Mouse (Mus musculus) layer of hippocampus, adult 18-20 months (tissue): ENCODE results near the gene Large2. TPM values are rescaled to one million over a fixed set of nuclear protein-coding genes. Genes with fewer than 3 reads are reported as not detected.

Experiments used
- DNase-seq, 2 experiments: peaks; one replicate each; pipeline ENCODE4 v3.0.0; 2022; ENCODE audit warnings: low spot score in 2 of 2
- total RNA-seq, 2 experiments: library from RNA; stranded (reverse); gene quantifications; 2 replicates each; pipeline ENCODE4 v1.2.3; 2021

The Large2 gene
- total RNA-seq, 2 experiments from 2014 or later, result 0.20 to 0.86 TPM

GRCm38 (mm10) chr2:92372767-92373436, 1.8 kb downstream of the Large2 start:
- DNase-seq, result no peak

DNA sequence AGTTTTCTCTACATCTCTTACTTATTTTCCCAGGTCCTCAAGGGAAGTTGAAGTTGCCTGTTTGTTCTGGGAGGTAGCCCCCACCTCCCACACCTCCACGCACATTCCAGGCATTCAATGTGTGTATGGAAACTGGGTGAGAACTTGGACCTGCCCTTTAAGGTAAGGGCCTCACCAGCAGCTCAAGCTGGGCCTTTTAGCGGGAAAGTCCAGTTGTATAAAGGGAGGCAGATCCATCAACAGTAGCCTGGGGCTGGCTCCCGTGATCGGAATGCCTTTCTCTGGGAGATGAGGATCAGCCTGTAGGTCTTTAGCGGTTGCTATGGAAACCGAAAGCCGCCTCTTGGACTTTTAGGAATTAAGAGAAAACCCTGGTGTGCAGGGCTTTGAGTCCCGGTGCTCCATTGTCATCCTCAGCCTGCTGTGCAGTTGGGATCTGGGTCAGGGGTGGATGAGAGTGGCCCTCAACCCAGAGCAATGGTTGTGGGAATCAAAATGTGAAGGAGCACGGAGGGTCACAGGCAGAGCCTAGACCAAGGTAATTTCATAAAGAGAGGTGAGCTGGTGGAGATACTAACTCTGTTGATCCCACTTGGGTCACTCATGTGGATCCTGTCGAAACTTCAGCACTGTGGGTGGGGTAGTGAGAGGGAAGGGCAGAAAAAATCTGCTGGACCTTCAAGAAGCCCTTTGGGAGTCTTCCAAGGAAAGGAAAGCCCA, 2.5 kb downstream of the Large2 start:
- no peak for DNase-seq

GRCm38 (mm10) chr2:92370821-92371805, 3.6 kb downstream of the Large2 start:
- DNase-seq, result no peak

DNA sequence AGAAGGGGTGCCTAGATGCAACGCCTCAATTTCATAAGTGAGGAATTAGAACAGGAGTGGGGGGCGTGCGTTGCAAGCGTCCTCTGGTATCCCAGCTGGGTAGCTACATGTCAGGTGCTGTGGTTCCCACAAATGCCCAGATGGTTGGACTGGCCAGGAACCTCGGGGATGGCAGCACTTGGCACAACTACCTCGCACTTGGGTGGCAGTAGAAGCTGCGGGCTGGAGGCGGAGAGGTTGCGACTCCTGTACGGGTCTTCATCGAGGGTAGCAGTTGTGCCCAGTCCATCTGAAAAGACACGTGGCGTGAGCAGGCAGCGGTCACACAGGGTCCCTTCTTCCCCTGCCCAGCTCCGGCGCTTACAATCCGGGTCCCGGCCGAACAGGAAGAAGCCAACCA, 4.3 kb downstream of the Large2 start:
- no peak for DNase-seq

- no peak for DNase-seq
These were observed 7.2 kb downstream of the Large2 start for GRCm38 (mm10) chr2:92367383-92368029.

DNA sequence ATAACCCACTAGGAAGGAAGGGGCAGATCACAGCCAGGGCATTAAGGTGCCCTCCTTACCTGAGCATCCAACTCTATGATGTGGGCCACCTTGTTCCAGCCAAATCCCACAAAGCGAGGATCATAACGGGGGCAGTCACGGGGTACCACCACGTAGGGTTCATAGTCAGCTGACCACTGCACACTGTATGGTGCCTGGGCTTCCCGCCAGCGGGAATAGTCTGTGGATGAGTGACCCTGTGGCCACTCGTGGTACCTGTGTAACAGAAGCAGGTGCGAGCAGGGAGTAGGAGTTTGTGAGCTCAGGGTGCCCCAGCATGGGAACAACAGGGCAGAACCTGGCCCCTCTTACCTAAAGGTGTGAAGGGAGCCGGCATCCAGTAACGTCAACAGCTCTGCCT, 9.1 kb downstream of the Large2 start:
- no peak for DNase-seq

DNA sequence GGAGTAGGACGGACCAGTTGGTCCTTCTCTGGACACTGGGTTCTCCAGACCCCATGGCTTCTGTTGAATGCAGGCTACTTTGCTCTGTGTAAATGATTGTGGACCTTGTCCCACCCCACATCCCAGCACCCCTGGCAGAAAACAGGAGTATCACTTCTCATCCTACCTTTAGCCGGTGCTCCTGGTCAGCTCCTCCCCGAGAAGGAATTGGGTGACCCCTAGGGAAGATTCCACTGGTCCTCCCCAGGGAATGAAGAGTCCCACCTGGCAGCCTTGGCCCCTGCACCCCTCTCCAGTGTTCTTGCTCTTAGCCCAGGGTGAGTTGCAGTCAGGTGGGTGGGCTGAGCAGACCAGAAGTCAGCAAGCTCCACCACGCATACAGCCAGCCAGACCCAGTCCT, 10.6 kb downstream of the Large2 start:
- no peak for DNase-seq

GRCm38 (mm10) chr2:92362571-92363228, 12.0 kb downstream of the Large2 start:
- DNase-seq, result no peak

GRCm38 (mm10) chr2:92361795-92362194, 12.9 kb downstream of the Large2 start:
- DNase-seq, result no peak

DNA sequence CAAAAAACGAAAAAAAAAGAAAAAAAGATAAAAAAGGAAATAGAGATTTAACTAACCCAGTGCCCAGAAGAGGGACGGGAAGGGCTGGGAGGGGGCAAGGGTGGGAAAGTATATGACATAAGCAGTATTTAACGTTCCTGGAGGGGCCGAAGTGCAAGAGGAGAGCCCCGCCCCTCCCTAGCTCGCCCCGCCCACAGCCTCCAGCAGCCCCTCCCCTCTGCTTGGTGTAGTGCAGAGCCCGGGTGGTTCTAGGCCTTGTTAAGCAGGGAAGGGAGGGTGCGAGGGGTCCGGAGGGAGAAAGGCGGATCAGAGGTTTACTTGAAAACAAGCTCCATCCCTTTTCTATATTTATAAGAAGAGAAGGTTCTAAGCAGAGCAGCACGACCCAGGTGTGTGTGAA, 13.8 kb downstream of the Large2 start:
- no peak for DNase-seq

DNA sequence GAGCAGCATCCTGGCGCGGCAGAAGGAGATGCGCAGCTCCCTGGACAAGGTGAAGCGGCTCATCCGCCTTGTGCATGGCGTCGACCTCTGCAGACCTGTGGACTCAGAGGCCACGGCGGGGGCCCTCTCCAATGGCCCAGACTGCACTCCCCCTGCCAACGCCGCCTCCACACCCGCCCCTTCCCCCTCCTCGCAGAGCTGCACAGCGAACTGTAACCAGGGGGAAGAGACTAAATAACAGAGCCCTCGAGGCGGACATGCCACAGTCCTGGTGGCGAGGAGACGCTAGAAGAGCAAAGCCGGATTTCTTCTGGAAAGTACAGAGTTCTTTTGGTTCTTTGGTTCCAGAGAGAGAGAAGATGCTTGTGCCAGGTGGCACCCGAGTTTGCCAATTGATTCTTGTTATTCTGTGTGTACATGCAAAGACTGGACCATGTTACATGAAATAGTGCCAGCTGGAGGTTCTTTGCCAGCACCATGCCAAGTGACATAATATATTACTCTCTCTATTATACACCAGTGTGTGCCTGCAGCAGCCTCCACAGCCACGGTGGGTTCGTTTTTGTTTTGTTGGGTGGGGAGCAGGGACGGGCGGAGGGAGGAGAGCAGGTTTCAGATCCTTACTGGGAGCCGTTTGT, 14.4 kb downstream of the Large2 start:
- no peak for DNase-seq

GRCm38 (mm10) chr2:92359301-92359700, 15.4 kb downstream of the Large2 start:
- DNase-seq, result no peak

DNA sequence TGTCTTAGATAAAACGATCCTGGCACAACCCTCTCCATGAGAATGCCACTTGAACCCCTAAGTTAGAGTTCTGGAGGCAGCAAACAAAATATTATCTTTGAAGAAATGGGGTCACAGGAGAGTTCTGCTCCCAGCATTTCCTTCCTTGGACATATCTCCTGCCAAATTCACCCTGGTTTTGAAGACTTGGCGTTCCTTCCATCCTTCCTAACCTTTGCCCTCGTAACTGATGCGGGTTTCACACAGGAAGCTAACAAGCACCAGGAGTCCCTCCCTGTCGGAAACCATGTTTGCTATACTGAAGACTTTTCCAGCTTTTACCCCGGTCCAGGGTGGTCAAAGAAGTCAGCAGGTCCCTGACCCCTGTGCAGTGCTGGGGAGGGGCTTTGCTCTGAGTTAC, 20.4 kb downstream of the Large2 start:
- no peak for DNase-seq

GRCm38 (mm10) chr2:92353402-92353801, 21.3 kb downstream of the Large2 start:
- no peak for DNase-seq

- no peak for DNase-seq
These were observed 24.0 kb downstream of the Large2 start for GRCm38 (mm10) chr2:92350686-92351085.

DNA sequence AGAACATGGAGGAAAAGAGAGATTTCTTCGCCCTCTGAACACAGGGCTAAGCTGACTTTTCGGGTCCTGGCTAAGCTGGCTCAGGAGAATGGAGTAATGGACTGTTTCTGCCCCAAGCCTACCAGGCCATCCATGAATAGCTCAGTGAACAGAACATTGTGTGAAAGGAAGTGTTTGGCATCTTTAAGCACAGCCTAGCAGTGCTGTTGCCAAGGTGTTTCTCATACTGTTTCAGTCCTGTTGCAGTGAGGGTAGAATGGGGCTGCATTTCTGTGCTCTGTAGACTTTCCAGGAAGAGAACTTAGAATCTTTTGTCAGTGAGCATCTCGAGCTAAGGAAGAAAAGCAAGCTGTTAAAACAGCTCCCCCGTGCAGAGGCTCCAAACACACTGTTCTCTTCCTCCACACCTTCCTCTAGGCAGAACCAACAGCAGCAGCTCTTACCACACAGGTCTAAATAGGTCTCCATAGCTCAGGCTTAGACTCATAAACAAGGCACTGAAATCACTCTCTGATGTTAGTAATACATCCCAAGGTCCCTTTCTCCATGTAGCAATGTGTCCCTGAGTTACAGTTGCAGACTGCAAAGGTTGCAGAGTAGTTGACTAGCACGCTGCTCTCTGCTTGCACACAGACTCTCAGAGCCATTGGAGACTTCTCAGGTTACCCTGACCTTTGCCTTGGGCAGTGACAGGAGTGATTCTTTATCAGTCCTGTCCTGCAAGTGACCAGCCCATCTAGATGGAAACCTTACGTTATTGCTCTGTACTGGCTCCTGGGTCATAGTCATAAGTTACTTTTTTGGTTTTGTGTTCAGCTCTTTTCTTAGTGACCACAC, 24.9 kb downstream of the Large2 start:
- DNase-seq, result no peak

DNA sequence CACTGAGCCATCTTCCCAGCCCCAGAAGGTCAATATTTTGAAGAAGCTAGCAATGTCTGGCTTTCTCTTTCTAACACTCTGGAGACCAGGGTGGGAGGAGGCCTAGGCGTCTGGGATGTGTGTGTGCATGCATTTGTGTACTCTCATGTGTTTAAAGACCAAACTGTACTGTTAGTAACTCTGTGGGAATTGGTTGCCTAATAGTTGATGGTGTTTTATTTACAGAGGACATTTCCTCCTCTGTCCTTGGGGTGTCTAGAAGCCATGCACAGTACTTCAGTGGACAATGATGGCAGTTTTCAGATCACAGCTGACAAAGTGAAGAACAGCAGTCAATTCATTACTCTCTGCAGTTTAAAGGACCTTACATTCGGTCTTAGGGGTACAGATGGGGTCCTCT, 27.5 kb downstream of the Large2 start:
- DNase-seq, result no peak

- no peak for DNase-seq
These were observed 32.3 kb downstream of the Large2 start for GRCm38 (mm10) chr2:92342418-92342817.

DNA sequence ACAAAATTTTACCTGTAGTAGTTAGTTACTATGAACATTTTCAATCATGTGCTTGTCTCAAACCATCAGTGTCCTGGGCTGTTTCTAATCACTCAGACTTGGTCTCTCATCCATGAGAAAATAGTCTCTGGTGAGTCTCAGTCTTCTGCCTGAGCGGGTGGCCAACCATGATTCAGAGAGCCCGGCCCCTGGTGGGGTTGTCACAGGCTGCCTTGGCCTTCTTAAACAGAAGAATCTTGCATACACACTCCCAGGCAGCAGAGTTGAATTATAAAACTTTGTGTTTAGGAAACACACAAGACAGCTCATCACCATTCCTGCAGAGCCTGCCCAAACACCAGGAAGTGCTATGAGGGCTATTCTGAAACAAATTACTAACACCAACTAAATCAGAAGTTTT, 42.8 kb downstream of the Large2 start:
- no peak for DNase-seq
